Mouse (Mus musculus): ENCODE data around the gene Slc16a2. TPM values are rescaled to one million over a fixed set of nuclear protein-coding genes. Genes with fewer than 3 reads are reported as not detected.

Slc16a2 gene
- total and polyA plus RNA-seq, 3 experiments = 0.05 TPM; not detected in 2

- Histone ChIP-seq H3K27me3 (ENCODE audit: insufficient read depth, low read length) (no peaks in the 10 kb centered on the region), H3K9me3 (replicated peaks) (no peaks in the 10 kb centered on the region), H3K4me1 (ENCODE audit: insufficient read depth, low read depth, low read length) (no peaks in the 10 kb centered on the region), H3K36me3 (replicated peaks) (no peaks in the 10 kb centered on the region), H3K4me3 (ENCODE audit: low read depth, low read length) (no peak overlapping the region)
- no peak for ATAC-seq (ENCODE audit: extremely low read depth, insufficient number of reproducible peaks, low FRiP score, poor library complexity, severe bottlenecking)
- no peak for TF ChIP-seq CTCF (IDR thresholded peaks at IDR 0.05; ENCODE audit: low read depth, low read length)
- TF ChIP-seq TAL1 (conservative IDR thresholded peaks at IDR 0.05; ENCODE audit: low read depth, low read length) = no peak
- no peak for TF ChIP-seq GATA1 (IDR thresholded peaks at IDR 0.05; ENCODE audit: borderline replicate concordance, low read length)
- no peak for TF ChIP-seq POLR2AphosphoS5 (IDR thresholded peaks at IDR 0.05; ENCODE audit: insufficient replicate concordance, low read depth, low read length)
- TF ChIP-seq GATA2 (IDR thresholded peaks at IDR 0.05; ENCODE audit: borderline replicate concordance, low read depth, low read length) = no peak
- DNase-seq (ENCODE audit: low spot score) = no peak
These were observed 117.2 kb downstream of the Slc16a2 start for GRCm38 (mm10) chrX:103704611-103705010.

- DNase-seq (ENCODE audit: low spot score) (no peak), ATAC-seq (ENCODE audit: extremely low read depth, insufficient number of reproducible peaks, low FRiP score, poor library complexity, severe bottlenecking) (no peak)
- TF ChIP-seq TAL1 (conservative IDR thresholded peaks at IDR 0.05; ENCODE audit: low read depth, low read length) (no peak), GATA2 (IDR thresholded peaks at IDR 0.05; ENCODE audit: borderline replicate concordance, low read depth, low read length) (no peak), CTCF (IDR thresholded peaks at IDR 0.05; ENCODE audit: low read depth, low read length) (no peak), GATA1 (IDR thresholded peaks at IDR 0.05; ENCODE audit: borderline replicate concordance, low read length) (no peak), POLR2AphosphoS5 (IDR thresholded peaks at IDR 0.05; ENCODE audit: insufficient replicate concordance, low read depth, low read length) (no peak)
- Histone ChIP-seq H3K4me3 (ENCODE audit: low read depth, low read length) (no peak overlapping the region), H3K9me3 (replicated peaks) (no peaks in the 10 kb centered on the region), H3K4me1 (ENCODE audit: insufficient read depth, low read depth, low read length) (no peaks in the 10 kb centered on the region), H3K27me3 (ENCODE audit: insufficient read depth, low read length) (no peaks in the 10 kb centered on the region), H3K36me3 (replicated peaks) (no peaks in the 10 kb centered on the region)
These were observed 117.8 kb downstream of the Slc16a2 start for GRCm38 (mm10) chrX:103704024-103704423.

- Histone ChIP-seq H3K4me1 (ENCODE audit: insufficient read depth, low read depth, low read length) (no peaks in the 10 kb centered on the region), H3K27me3 (ENCODE audit: insufficient read depth, low read length) (no peaks in the 10 kb centered on the region), H3K9me3 (replicated peaks) (no peaks in the 10 kb centered on the region), H3K36me3 (replicated peaks) (no peaks in the 10 kb centered on the region), H3K4me3 (ENCODE audit: low read depth, low read length) (no peak overlapping the region)
- no peak for TF ChIP-seq GATA1 (IDR thresholded peaks at IDR 0.05; ENCODE audit: borderline replicate concordance, low read length)
- TF ChIP-seq GATA2 (IDR thresholded peaks at IDR 0.05; ENCODE audit: borderline replicate concordance, low read depth, low read length) = no peak
- no peak for TF ChIP-seq CTCF (IDR thresholded peaks at IDR 0.05; ENCODE audit: low read depth, low read length)
- no peak for TF ChIP-seq TAL1 (conservative IDR thresholded peaks at IDR 0.05; ENCODE audit: low read depth, low read length)
- TF ChIP-seq POLR2AphosphoS5 (IDR thresholded peaks at IDR 0.05; ENCODE audit: insufficient replicate concordance, low read depth, low read length) = no peak
- DNase-seq (ENCODE audit: low spot score) = no peak
- no peak for ATAC-seq (ENCODE audit: extremely low read depth, insufficient number of reproducible peaks, low FRiP score, poor library complexity, severe bottlenecking)
These were observed 124.0 kb downstream of the Slc16a2 start for GRCm38 (mm10) chrX:103697796-103698195.

- Histone ChIP-seq H3K4me1 (ENCODE audit: insufficient read depth, low read depth, low read length) (no peaks in the 10 kb centered on the region), H3K4me3 (ENCODE audit: low read depth, low read length) (no peak overlapping the region), H3K27me3 (ENCODE audit: insufficient read depth, low read length) (no peaks in the 10 kb centered on the region), H3K9me3 (replicated peaks) (no peaks in the 10 kb centered on the region), H3K36me3 (replicated peaks) (no peaks in the 10 kb centered on the region)
- DNase-seq (ENCODE audit: low spot score) (no peak), ATAC-seq (ENCODE audit: extremely low read depth, insufficient number of reproducible peaks, low FRiP score, poor library complexity, severe bottlenecking) (no peak)
- TF ChIP-seq CTCF (IDR thresholded peaks at IDR 0.05; ENCODE audit: low read depth, low read length) = no peak
- no peak for TF ChIP-seq GATA2 (IDR thresholded peaks at IDR 0.05; ENCODE audit: borderline replicate concordance, low read depth, low read length)
- TF ChIP-seq TAL1 (conservative IDR thresholded peaks at IDR 0.05; ENCODE audit: low read depth, low read length) = no peak
- no peak for TF ChIP-seq POLR2AphosphoS5 (IDR thresholded peaks at IDR 0.05; ENCODE audit: insufficient replicate concordance, low read depth, low read length)
- TF ChIP-seq GATA1 (IDR thresholded peaks at IDR 0.05; ENCODE audit: borderline replicate concordance, low read length) = no peak
These were observed 125.7 kb downstream of the Slc16a2 start for GRCm38 (mm10) chrX:103696081-103696519.

GRCm38 (mm10) chrX:103695165-103695996 is 126.4 kb downstream of the Slc16a2 start:
- no peaks in the 10 kb centered on the region for H3K36me3 ChIP-seq (replicated peaks)
- no peak for ATAC-seq (ENCODE audit: extremely low read depth, insufficient number of reproducible peaks, low FRiP score, poor library complexity, severe bottlenecking)
- H3K4me3 ChIP-seq (ENCODE audit: low read depth, low read length) = no peak overlapping the region
- TF ChIP-seq GATA1 (IDR thresholded peaks at IDR 0.05; ENCODE audit: borderline replicate concordance, low read length) (no peak), POLR2AphosphoS5 (IDR thresholded peaks at IDR 0.05; ENCODE audit: insufficient replicate concordance, low read depth, low read length) (no peak), GATA2 (IDR thresholded peaks at IDR 0.05; ENCODE audit: borderline replicate concordance, low read depth, low read length) (no peak), CTCF (IDR thresholded peaks at IDR 0.05; ENCODE audit: low read depth, low read length) (no peak), TAL1 (conservative IDR thresholded peaks at IDR 0.05; ENCODE audit: low read depth, low read length) (no peak)
- H3K27me3 ChIP-seq (ENCODE audit: insufficient read depth, low read length) = no peaks in the 10 kb centered on the region
- no peaks in the 10 kb centered on the region for H3K9me3 ChIP-seq (replicated peaks)
- no peak for DNase-seq (ENCODE audit: low spot score)
- no peaks in the 10 kb centered on the region for H3K4me1 ChIP-seq (ENCODE audit: insufficient read depth, low read depth, low read length)

GRCm38 (mm10) chrX:103694787-103695164 is 127.0 kb downstream of the Slc16a2 start:
- TF ChIP-seq POLR2AphosphoS5 (IDR thresholded peaks at IDR 0.05; ENCODE audit: insufficient replicate concordance, low read depth, low read length) (no peak), GATA2 (IDR thresholded peaks at IDR 0.05; ENCODE audit: borderline replicate concordance, low read depth, low read length) (no peak), GATA1 (IDR thresholded peaks at IDR 0.05; ENCODE audit: borderline replicate concordance, low read length) (no peak), CTCF (IDR thresholded peaks at IDR 0.05; ENCODE audit: low read depth, low read length) (no peak), TAL1 (conservative IDR thresholded peaks at IDR 0.05; ENCODE audit: low read depth, low read length) (no peak)
- no peak for ATAC-seq (ENCODE audit: extremely low read depth, insufficient number of reproducible peaks, low FRiP score, poor library complexity, severe bottlenecking)
- no peak overlapping the region for H3K4me3 ChIP-seq (ENCODE audit: low read depth, low read length)
- no peaks in the 10 kb centered on the region for H3K4me1 ChIP-seq (ENCODE audit: insufficient read depth, low read depth, low read length)
- no peaks in the 10 kb centered on the region for H3K27me3 ChIP-seq (ENCODE audit: insufficient read depth, low read length)
- DNase-seq (ENCODE audit: low spot score) = no peak
- no peaks in the 10 kb centered on the region for H3K36me3 ChIP-seq (replicated peaks)
- no peaks in the 10 kb centered on the region for H3K9me3 ChIP-seq (replicated peaks)

Data from G1E (cell line).